Mouse (Mus musculus) bone marrow, adult 2 months (tissue): Measurements from ENCODE around the gene Eno3.

Experiments
- CTCF ChIP-seq: fragments of 200-500 bp; IDR thresholded peaks from 2 replicates; pipeline ENCODE4 v1.5.1; 2011; ENCODE audit warnings: low read length, control low read depth; ENCODE audit not compliant: control insufficient read depth, insufficient read depth
- POLR2A ChIP-seq: fragments of 200-500 bp; IDR thresholded peaks from 2 replicates; pipeline ENCODE4 v1.6.1; 2011; ENCODE audit warnings: low read depth, mild to moderate bottlenecking, control low read depth, low read length, borderline replicate concordance; ENCODE audit not compliant: control insufficient read depth

DNA sequence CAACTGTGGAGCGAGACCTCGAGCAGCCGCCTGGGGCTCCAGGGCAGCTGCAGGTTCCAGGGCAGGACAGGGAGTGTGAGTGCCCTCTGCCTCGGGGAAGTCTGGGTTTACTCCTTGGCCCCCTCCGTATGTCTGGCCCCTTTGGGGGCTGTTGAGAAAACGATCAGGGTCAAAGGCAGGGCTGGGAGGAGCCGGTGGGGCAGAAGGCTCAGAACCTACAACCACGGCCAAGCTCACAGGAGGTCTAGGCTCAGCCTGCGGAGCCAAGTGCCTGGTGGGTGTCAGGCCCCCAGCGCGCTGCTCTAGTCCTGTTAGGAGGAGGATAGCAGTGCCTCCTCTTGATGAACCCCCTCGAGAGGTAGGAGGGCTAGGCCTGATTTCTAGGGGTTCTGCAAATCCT lies 24.2 kb downstream of the Eno3 start:
- TF ChIP-seq CTCF (no peak), POLR2A (no peak)
